Mouse (Mus musculus) natural killer cell, adult 2 months (primary cell): ENCODE measurements around the gene Hist1h2bm.

ENCODE experiments used
- DNase-seq, 2 experiments: peaks; one replicate each; pipeline ENCODE4 v3.0.0; 2022; ENCODE audit warnings: low spot score in 2 of 2

The Hist1h2bm gene

DNA sequence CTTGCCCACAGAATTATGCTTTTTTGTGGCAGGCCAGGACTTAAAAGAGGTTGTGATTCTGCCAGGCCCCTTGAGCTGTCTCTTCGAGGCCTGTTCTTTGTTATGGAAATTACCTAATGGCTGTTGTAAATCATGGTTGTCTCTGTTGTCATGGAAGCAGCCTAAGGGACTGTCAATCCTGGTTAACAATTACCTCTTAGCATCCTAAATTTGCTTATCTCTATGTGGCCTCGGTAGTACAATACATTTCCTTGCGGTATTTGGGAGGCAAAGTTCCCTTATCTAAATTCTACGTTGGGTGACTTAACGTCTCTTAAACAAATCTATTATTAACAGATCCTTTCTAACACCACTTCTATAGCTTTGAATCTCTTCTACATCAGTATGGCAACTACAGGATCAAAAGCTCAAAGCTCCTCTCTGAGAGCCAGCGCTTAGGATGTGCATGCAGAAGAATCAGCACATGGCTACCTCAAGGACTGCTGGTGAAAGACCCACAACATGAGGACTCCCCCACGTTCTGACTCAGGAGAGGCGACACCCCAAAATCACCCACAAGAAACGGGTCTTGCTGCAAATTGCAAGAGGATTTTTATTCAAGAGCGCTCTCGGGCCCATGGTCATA lies 6.2 kb downstream of the Hist1h2bm start:
- no peak for DNase-seq

DNA sequence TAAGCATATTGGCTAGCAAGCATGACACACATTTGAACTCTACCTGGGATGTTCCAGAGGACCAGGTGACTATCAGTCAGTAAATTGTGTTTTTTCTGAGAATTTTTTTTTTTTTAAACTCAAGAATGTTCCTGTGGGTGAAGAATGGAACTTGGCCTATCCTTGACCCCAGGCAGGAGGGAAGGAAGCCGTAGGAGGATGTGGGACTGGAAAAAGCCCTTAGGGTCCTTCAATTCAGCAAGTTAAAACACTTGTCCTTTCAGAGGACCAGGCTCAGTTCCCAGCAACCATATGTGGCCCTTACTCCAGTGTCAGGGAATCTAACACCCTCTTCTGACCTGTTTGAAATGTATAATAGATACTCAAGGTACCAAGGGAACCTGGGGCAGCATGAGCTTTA lies 7.7 kb downstream of the Hist1h2bm start:
- DNase-seq = no peak

DNA sequence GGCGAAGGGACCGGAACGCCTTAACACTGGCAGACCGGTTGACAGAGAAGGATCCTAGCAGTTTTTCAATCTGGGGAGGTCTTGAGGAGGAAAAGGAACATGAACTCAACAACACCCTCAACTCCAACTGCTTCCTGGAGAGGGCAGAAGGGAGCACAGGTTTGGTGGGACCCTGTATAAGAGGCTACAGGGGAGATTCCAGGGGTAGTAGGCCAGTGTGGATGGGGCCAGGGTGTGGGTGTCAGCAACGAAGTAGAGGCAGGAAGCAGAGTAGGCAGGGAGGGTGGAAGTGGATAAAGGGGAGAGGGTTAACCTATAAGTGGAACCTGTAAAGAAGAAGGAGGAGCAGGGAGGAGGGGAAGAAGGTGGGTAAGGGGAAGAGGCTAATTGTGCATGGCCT lies 11.6 kb downstream of the Hist1h2bm start:
- DNase-seq = no peak

DNA sequence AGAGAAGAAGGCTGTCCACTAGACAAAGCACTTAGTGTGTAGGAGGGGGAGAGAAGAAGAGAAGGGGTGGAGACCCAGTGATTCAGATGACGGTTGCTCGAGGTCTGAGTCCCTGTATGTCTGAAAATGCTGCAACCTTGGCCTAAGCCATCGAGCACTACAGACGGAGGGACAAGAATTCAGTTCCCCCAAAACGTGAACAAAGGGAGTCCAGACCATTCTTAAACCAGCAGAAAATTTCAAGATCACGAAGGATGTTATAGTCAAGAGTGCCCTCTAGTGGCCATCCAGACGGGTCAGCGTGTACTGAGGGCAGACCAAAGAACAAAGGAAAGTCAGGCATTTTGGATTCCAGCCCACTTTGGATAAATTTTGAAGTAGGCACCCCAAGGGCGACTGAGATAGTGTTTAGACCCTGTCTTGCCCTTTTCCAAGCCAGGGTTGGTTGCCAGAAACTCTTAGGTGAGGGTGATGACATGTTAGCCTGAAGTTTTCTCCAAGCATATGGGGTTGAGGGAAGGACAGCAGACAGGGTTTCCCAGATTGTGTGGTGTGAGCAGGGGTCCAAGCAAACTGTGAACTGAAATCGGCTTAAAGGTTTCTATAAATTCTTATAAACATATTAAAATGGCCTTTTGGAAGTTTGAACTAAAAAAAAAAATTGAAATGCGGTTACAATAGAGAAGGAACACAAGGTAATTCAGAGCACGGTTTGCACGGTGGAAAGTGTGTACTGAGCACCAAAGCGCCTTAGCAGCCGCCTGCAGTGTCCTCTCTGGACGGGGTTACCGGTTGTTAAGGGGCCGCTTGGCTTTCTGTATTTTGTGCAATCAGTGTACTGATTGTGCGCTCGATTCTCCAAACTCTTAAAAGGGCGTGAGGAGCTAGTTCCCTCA lies 12.4 kb downstream of the Hist1h2bm start:
- DNase-seq = peak; percentile 77 to 81

DNA sequence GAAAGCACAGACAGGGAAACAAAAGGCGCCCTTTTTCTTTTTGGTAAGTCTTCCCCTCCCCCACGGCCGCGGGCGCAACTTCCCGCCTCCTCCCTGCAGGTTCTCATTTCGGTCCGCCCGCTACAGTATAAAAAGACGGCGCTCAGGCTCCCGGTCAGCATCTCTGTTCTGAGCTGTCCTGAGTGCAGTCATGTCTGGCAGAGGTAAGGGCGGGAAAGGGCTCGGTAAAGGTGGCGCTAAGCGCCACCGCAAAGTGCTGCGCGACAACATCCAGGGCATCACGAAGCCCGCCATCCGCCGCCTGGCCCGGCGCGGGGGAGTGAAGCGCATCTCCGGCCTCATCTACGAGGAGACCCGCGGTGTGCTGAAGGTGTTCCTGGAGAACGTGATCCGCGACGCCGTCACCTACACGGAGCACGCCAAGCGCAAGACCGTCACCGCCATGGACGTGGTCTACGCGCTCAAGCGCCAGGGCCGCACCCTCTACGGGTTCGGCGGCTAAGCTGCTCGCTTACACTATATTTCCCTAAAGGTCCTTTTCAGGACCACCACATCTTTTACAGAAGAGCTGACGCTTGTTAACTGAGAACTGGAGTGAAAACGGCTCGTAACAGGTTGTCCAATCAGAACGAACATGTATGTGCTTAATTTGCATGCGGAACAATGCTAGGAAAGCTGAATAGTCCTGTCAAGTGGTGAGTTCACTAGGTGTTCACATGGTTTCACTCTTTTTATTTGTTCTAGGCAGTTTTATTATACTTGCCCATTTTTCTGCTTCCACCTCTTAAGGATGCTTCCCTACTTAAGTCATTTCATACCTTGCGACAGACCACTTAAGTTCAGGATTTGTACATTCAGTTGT lies 13.3 kb downstream of the Hist1h2bm start, which contains the start of gene Hist1h4j:
Gene Hist1h4j (plus strand): TSS at position 159 of the 862 bp plus-strand sequence.
- peak; percentile 60 to 70 for DNase-seq

DNA sequence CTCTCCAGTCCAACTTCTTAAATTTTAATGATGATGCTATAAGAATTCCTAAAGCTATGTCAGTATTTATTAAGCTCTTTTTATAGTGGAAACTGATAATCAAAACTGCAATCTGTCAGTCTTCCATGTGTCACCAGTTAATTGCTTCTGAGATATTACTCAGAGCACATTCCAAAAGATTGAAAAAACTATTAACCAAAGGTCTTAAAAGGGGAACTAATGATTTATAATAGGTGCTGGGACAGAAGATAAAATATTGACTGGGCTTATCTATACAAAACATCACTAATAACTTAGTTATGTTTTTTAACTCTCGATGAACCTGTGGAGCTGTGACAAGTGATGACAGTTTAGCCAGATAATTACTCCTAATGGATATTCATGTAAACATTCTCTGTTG lies 23.2 kb downstream of the Hist1h2bm start:
- no peak for DNase-seq

DNA sequence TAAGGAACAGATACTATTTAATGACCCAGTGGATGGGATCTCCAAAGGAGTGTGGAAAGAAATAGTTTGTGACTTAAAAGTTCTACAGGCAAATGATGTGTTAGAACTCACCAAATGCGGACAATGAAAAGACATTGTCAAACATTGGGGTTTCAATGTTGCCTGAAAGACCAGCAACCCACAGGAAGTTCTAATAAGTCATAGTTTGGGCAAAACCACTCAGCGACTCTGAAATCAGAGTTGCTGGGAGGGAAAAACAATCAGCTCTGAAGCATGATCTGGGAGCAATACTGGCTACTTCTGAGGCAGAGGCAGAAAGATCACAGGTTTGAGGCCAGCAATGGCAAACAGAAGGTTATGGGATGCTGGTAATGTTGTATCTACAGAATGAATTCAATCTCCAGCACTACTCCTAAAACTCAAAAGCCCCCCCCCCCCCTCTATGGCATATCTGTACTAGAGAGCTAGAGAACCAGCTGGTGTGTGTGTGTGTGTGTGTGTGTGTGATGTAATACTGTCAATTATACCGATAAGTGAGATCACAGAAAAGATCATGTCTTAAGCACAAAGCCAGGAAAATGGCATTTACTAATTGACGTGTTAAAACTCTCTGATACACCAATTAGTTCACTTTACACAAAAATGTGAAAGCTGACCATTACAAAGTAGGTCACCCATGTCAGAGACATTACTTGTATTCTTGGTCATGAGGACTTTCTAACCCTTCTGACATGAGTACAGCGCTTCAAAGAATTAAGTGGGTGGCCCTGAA lies 27.7 kb downstream of the Hist1h2bm start:
- no peak for DNase-seq

DNA sequence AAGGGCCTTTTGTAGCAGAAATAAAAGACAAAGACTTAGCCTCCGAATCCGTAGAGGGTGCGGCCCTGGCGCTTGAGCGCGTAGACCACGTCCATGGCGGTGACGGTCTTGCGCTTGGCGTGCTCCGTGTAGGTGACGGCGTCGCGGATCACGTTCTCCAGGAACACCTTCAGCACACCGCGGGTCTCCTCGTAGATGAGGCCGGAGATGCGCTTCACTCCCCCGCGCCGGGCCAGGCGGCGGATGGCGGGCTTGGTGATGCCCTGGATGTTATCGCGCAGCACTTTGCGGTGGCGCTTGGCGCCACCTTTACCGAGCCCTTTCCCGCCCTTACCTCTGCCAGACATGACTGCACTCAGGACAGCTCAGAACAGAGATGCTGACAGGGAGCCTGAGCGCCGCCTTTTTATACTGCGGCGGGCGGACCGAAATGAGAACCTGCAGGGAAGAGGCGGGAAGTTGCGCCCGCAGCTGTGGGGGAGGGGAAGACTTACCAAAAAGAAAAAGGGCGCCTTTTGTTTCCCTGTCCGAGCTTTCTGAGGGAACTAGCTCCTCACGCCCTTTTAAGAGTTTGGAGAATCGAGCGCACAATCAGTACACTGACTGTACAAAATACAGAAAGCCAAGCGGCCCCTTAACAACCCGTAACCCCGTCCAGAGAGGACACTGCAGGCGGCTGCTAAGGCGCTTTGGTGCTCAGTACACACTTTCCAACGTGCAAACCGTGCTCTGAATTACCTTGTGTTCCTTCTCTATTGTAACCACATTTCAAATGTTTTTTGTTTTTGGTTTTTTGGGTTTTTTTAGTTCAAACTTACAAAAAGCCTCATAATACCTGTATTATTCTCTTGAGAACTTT lies 28.5 kb downstream of the Hist1h2bm start, which contains the start of gene Hist1h4k:
Gene Hist1h4k (minus strand): TSS at position 347 of the 859 bp plus-strand sequence.
- peak; percentile 73 to 85 for DNase-seq

DNA sequence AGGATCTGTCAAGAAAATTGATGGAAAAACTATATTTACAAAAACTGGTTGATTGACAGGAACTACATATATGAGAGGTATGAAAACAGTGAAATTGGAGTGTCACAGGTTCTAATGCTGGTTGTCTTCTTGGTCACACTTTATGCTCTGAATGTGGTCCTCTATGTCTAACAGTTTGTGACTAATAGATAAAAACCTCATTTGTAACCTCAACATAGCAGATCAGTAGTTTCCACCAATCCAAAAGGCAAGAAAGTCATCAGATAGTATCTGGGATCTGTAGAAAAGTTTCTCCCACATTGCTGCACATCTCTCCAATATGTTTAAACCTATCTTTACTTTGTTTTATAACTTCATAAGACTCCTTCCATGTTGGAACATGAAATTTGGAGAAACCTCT lies 29.6 kb downstream of the Hist1h2bm start:
- no peak for DNase-seq

DNA sequence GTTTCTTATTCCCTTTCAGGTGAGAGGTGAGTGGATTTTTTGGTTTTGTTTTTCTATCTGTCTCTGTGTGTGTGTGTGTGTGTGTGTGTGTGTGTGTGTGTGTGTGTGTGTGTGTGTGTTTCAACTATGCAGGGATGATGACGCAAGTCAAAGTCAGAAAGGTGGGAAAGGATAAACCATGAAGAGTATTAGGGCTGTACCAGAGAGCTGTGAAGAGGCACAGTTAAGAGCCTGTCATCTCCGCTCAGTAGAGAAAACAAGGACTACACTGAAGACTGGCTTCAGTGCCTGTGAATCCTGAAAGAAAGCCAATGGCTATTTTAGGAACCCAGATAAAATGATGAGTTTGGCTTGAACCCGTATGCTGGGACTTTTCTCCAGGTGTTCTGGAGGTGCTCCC lies 30.0 kb downstream of the Hist1h2bm start:
- DNase-seq = no peak

DNA sequence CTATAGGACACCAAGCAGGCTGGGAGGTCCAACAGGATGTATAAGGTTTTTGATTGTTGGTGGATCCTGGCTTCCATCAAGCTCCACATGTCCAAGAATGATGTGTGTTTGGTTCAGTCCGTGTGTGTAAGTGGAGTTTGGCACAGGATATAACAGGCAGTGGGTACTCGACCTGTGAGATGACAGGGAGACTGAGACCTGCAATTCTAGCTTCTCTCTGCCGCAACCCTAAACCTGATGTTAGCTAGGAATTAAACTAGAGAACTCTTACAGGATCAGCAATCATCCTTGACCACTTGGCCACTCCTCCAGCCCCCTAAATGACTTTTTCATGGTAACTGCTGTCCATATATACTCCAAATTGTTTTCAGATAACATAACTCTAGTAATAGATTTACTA lies 30.5 kb downstream of the Hist1h2bm start:
- no peak for DNase-seq

DNA sequence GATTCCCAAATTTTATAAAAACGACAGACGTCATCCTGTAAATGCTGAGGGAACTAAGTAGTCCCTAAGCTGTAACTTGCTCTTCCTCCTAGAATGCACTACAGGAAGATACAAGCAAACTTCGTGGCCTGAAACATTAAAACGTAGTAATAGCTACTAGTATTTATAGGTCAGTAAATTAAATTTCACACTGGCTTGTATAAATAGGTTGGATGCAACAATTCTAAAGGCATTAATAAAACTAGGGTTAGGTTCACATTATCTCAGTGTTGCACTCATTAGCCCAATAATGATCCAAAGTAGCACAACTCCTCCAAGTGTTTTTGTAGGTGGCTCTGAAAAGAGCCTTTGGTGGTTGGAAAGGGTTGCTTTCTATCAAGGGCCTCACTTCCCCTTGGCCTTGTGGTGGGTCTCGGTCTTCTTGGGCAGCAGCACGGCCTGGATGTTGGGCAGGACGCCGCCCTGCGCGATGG lies 31.2 kb downstream of the Hist1h2bm start:
- no peak for DNase-seq

DNA sequence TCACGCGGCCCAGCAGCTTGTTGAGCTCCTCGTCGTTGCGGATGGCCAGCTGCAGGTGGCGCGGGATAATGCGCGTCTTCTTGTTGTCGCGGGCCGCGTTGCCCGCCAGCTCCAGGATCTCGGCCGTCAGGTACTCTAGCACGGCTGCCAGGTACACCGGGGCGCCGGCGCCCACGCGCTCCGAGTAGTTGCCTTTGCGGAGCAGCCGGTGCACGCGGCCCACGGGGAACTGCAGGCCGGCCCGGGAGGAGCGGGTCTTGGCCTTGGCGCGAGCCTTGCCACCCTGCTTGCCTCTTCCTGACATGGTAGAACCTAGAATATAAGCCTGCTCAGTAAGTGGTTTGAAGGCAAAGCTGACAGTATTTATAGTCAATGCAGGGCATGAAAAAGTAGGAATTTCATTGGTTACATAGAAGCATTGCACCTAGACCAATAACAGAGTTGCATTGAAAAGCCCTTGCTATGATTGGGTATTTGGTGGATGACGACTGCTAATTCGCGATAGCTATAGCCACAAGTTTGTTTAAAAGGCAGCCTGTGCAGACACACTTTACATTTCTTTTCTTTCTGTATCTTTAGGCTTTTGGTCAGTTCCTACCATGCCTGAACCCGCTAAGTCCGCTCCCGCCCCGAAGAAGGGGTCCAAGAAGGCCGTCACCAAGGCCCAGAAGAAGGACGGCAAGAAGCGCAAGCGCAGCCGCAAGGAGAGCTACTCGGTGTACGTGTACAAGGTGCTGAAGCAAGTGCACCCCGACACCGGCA lies 31.9 kb downstream of the Hist1h2bm start, which contains the start of the genes Hist1h2ak and Hist1h2bn:
Gene Hist1h2ak (minus strand): TSS at position 304 of the 762 bp plus-strand sequence.
Gene Hist1h2bn (plus strand): TSS at position 600 of the 762 bp plus-strand sequence.
- peak; percentile 69 to 73 for DNase-seq

DNA sequence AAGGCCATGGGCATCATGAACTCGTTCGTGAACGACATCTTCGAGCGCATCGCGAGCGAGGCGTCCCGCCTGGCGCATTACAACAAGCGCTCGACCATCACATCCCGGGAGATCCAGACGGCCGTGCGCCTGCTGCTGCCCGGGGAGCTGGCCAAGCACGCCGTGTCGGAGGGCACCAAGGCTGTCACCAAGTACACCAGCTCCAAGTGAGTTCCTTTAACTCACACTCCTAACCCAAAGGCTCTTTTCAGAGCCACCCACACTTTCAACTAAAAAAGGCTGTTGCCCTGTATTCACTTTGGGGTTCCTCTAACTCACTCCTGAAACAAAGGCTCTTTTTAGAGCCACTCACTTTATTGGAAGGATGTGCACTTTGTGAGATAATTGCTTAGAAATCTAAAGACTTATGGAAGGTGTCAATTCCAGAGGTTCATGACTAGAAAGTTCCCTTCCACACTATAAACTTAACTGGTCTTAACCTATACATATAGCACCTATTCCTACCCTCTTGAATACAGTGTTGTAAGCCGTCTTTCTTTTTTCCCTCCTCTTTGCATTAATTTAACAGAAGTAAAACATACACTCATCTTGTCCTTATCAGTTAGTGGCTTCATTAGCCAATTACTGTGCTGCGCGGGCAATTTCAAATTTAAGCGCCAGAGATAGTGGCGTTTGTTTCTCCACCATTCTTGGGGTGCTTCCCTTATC lies 32.6 kb downstream of the Hist1h2bm start:
- DNase-seq = peak; percentile 5 to 29

DNA sequence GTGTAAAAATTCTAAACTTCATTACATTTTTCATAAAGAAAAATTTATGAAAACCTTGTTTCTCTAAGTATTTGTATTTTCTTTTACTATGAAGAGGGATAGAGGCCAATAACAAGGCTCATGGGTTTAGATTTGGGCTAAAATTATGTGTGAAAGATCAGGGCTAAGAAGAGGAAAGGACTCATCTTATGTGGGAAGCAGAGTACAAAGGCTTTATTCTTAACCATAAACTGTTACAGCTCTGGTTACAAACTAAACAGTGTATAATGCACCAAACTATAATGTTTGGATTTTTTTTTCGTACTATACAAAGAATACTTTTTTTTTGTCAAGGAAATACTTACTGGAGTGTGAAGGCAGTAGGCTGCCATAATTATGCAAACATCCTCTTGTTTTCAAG lies 33.9 kb downstream of the Hist1h2bm start:
- no peak for DNase-seq
